Mouse (Mus musculus) MEL (cell line): Measurements from ENCODE around the gene 4933428M09Rik.

ENCODE experiments used
- MEF2A ChIP-seq: IDR thresholded peaks from 2 replicates; pipeline ENCODE4 v1.6.1; 2014; ENCODE audit warnings: low read depth, mild to moderate bottlenecking, inconsistent platforms, low read length, improper control_type of control experiment; ENCODE audit not compliant: poor library complexity, insufficient replicate concordance, severe bottlenecking; ENCODE audit errors: extremely low read depth
- MYC ChIP-seq: IDR thresholded peaks from 2 replicates; pipeline ENCODE4 v1.6.1; 2011; ENCODE audit warnings: low read depth, mild to moderate bottlenecking, low read length, improper control_type of control experiment, moderate library complexity
- POLR2A ChIP-seq, 2 experiments: IDR thresholded peaks; 2 replicates each; pipeline ENCODE4 v1.6.1; 2011 to 2012; ENCODE audit warnings: low read length in 2 of 2, mild to moderate bottlenecking in 2 of 2, control low read depth in 1 of 2, improper control_type of control experiment in 1 of 2, low read depth in 1 of 2, moderate library complexity in 1 of 2; ENCODE audit not compliant: control insufficient read depth in 1 of 2, insufficient read depth in 1 of 2, poor library complexity in 1 of 2

GRCm38 (mm10) chrX:139209829-139210225, 30.8 kb downstream of the 4933428M09Rik start, which contains the start of gene Mum1l1:
- TF ChIP-seq POLR2A (IDR thresholded peaks at IDR 0.05; ENCODE audit: control insufficient read depth in 1 of 2, insufficient read depth in 1 of 2, low read depth in 1 of 2, low read length in 2 of 2, poor library complexity in 1 of 2) (peak; percentile 29 to 62; a peak in 1 of 4 replicates), MYC (no peak), MEF2A (no peak)
